Mouse (Mus musculus) bone marrow, adult 2 months (tissue): ENCODE measurements around the gene Tesk2.

Experiments
- CTCF ChIP-seq: fragments of 200-500 bp; IDR thresholded peaks from 2 replicates; pipeline ENCODE4 v1.5.1; 2011; ENCODE audit warnings: low read length, control low read depth; ENCODE audit not compliant: control insufficient read depth, insufficient read depth
- POLR2A ChIP-seq: fragments of 200-500 bp; IDR thresholded peaks from 2 replicates; pipeline ENCODE4 v1.6.1; 2011; ENCODE audit warnings: low read depth, mild to moderate bottlenecking, control low read depth, low read length, borderline replicate concordance; ENCODE audit not compliant: control insufficient read depth

GRCm38 (mm10) chr4:116817486-116817885 is 96.7 kb downstream of the Tesk2 start:
- TF ChIP-seq POLR2A (no peak), CTCF (no peak)
